Mouse (Mus musculus): ENCODE data around the gene Acr.

The Acr gene

GRCm38 (mm10) chr15:89548837-89549236 lies 19.3 kb upstream of the Acr start:
- DNase-seq, result no peak

GRCm38 (mm10) chr15:89550506-89550905 lies 17.6 kb upstream of the Acr start:
- DNase-seq, result no peak

- DNase-seq, result no peak
Observed at GRCm38 (mm10) chr15:89551733-89552132, 16.4 kb upstream of the Acr start.

- no peak for DNase-seq
Observed at GRCm38 (mm10) chr15:89555591-89555990, 12.5 kb upstream of the Acr start.

- DNase-seq, result no peak
Observed at GRCm38 (mm10) chr15:89556401-89557178, 11.5 kb upstream of the Acr start.

- DNase-seq, result no peak
Observed at GRCm38 (mm10) chr15:89557179-89557995, 10.7 kb upstream of the Acr start.

GRCm38 (mm10) chr15:89557996-89558390 lies 10.1 kb upstream of the Acr start:
- DNase-seq, result no peak

GRCm38 (mm10) chr15:89559202-89559731 lies 8.9 kb upstream of the Acr start:
- no peak for DNase-seq

GRCm38 (mm10) chr15:89572147-89572546 lies 4.0 kb downstream of the Acr start:
- DNase-seq, result peak; percentile 20

GRCm38 (mm10) chr15:89582494-89582893 lies 14.4 kb downstream of the Acr start:
- DNase-seq, result no peak

- DNase-seq, result no peak
Observed at GRCm38 (mm10) chr15:89585101-89585500, 17.0 kb downstream of the Acr start.

- DNase-seq, result no peak
Observed at GRCm38 (mm10) chr15:89585631-89586030, 17.5 kb downstream of the Acr start.

- DNase-seq, result no peak
Observed at GRCm38 (mm10) chr15:89589146-89589545, 21.0 kb downstream of the Acr start.

GRCm38 (mm10) chr15:89591317-89591716 lies 23.2 kb downstream of the Acr start:
- DNase-seq, result no peak

- DNase-seq, result peak; percentile 86
Observed at GRCm38 (mm10) chr15:89591723-89592455, 23.8 kb downstream of the Acr start, which contains the start of gene Rabl2. Rabl2 (minus strand) TSS chr15:89591923.

- DNase-seq, result no peak
Observed at GRCm38 (mm10) chr15:89592548-89592947, 24.4 kb downstream of the Acr start.

GRCm38 (mm10) chr15:89605822-89606570 lies 37.9 kb downstream of the Acr start:
- DNase-seq, result no peak

GRCm38 (mm10) chr15:89607480-89607879 lies 39.4 kb downstream of the Acr start:
- no peak for DNase-seq

GRCm38 (mm10) chr15:89607888-89608287 lies 39.8 kb downstream of the Acr start:
- no peak for DNase-seq

GRCm38 (mm10) chr15:89622312-89622958 lies 54.3 kb downstream of the Acr start:
- DNase-seq, result peak; percentile 31

GRCm38 (mm10) chr15:89622959-89623625 lies 55.0 kb downstream of the Acr start:
- DNase-seq, result no peak
